Mouse (Mus musculus) intestine, embryonic 16.5 days (tissue): ENCODE results near the gene Eml3. TPM values are rescaled to one million over a fixed set of nuclear protein-coding genes. Genes with fewer than 3 reads are reported as not detected.

Source experiments
- ATAC-seq: fragments of 200-750 bp; cut with Nextera tagmentation; 2 replicates; pipeline ENCODE4 v1.8.0; 2017; ENCODE audit warnings: moderate TSS enrichment, moderate library complexity
- H3K27ac ChIP-seq: fragments of 300-500 bp; sonication (generic); 2 replicates; pipeline ENCODE4 v1.5.1; 2014; ENCODE audit warnings: mild to moderate bottlenecking, low read length
- H3K27me3 ChIP-seq: fragments of 300-500 bp; sonication (generic); replicated peaks from 2 replicates; pipeline ENCODE4 v1.6.1; 2014; ENCODE audit warnings: low read length, control low read depth, mixed read lengths; ENCODE audit not compliant: control insufficient read depth, insufficient read depth
- H3K36me3 ChIP-seq: fragments of 300-500 bp; sonication (generic); 2 replicates; pipeline ENCODE4 v1.6.1; 2014; ENCODE audit warnings: low read length, control low read depth; ENCODE audit not compliant: control insufficient read depth, insufficient read depth
- H3K4me1 ChIP-seq: fragments of 300-500 bp; sonication (generic); 2 replicates; pipeline ENCODE4 v1.6.1; 2014; ENCODE audit warnings: low read length, control low read depth, mixed read lengths; ENCODE audit not compliant: control insufficient read depth, insufficient read depth
- H3K4me2 ChIP-seq: fragments of 300-500 bp; sonication (generic); 2 replicates; pipeline ENCODE4 v1.6.1; 2014; ENCODE audit warnings: low read depth, low read length, control low read depth
- H3K4me3 ChIP-seq: fragments of 300-500 bp; sonication (generic); 2 replicates; pipeline ENCODE4 v1.5.1; 2014; ENCODE audit warnings: mild to moderate bottlenecking, low read length
- H3K9ac ChIP-seq: fragments of 300-500 bp; sonication (generic); 2 replicates; pipeline ENCODE4 v1.6.1; 2014; ENCODE audit warnings: low read depth, low read length
- H3K9me3 ChIP-seq: fragments of 300-500 bp; sonication (generic); 2 replicates; pipeline ENCODE4 v1.6.1; 2016; ENCODE audit warnings: low read length, control low read depth; ENCODE audit not compliant: control insufficient read depth
- WGBS: fragments of 180-500 bp; shearing (Covaris S2); extraction: QIAGEN DNeasy Blood & Tissue Kit; methylation state at CpG from one replicate; pipeline ENCODE4 v1.1.7; 2014; 5-methylcytosine and 5-hydroxymethylcytosine counted together
- polyA plus RNA-seq: library from polyadenylated mRNA; unstranded; fragments of >200 nt; fragmentation: Nextera tagmentation; extraction: Ambion mirVana; gene quantifications from 2 replicates; pipeline ENCODE4 v1.2.1, GENCODE M21; 2015

Gene Eml3
- polyA plus RNA-seq, result 22.6 and 23.5 TPM in 2 replicates

DNA sequence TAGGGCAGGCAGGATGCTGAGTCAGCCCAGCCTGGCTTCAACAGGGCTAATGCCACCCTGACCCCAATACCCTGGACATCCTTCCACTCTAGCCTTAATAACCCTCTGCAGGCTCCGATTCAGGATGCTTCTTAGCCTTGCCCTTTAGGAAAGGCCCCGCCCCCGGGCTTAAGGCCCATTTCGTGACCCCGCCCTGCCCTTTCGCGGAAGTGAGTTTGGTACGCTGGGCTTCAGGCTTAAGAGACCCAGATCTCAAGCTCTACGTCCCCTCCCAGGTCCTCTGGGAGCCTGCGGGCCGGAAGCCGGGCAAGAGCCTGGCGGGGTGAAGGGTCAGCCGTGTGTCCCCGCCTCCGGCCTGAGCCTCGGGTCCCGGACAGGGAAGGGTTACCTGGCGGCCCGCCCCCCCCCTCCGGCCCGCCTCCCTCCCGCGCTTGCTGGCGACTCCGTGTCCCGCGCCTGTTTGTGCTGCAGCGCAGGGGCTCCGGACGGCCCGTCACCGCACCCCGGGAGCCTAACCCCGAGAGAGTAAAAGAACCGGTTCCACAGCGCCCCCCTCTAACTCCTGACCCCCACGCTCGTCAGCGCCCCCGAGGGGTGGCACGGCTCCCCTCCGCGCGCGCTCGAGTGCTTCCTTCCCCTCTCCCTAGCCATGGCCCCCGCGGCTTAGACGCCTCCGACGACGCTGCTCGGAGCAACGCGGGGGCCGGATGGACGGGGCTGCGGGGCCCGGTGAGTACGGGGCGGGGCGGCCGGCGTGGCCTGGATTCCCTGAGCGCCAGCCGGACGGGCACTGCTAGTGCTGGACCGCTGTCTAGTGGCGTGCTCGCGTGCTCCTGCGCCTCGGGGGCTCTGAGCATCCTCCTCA, at the start of gene Eml3, which contains the start of gene Rom1:
Eml3 (plus strand) TSS at position 329 of the 865 bp plus-strand sequence.
Rom1 (minus strand) TSS at position 133 of the 865 bp plus-strand sequence.
- H3K27me3 ChIP-seq, result no peaks in the 10 kb centered on the region
- H3K9me3 ChIP-seq, result no peaks in the 10 kb centered on the region
- peaks cover 16% of the 10 kb centered on the region for H3K4me1 ChIP-seq
- H3K9ac ChIP-seq, result peak within 1 kb of the TSS; percentile 92
- WGBS, result under 1% methylated on average over 70 of the region's 74 CpGs
- H3K36me3 ChIP-seq, result peaks cover 14% of the 10 kb centered on the region
- peak within 1 kb of the TSS; percentile 84 for H3K4me2 ChIP-seq
- peak; percentile 87 for ATAC-seq
- peak within 1 kb of the TSS; percentile 85 for H3K4me3 ChIP-seq
- H3K27ac ChIP-seq, result peak within 1 kb of the TSS; percentile 78

DNA sequence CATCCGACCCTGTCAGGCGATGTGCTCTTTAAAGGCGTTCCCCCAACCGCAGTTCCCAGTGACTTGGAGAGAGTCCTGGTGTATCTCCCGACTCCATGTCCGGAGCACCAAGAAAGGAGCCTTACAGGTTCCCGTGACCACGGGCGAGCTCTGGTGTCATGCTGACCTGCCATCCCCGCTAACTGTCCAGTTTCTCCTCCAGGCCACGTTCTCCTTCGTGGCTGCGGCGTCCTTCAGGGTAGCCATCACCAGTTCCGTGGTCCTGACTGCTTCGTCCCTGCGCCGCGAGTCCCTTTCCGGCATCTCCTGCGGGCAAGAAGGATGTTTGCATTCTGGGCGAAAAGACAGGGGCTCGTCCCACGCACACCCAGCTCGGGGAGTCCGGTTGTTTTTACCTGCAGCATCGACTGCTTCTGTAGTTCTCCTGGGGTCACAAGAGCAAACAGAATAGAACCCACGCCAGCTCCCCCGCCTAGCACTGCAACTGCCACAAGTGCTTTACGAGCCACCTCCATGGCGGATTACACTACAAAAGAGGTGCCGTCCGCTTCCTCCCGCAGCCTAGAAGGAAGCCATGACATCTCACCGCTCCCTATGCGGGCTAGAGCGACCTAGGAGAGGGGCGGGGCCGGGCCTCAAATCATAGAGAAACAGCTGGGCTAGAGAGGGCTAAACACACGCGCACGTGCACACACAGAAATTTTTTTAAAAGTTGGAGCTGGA, 48.9 kb upstream of the Eml3 start, which contains the start of gene Uqcc3:
Uqcc3 (minus strand) TSS at position 613 of the 723 bp plus-strand sequence.
- WGBS, result under 1% methylated on average over 42 of the region's 42 CpGs
- H3K4me3 ChIP-seq, result peak within 1 kb of the TSS; percentile 85
- H3K36me3 ChIP-seq, result peaks cover 3% of the 10 kb centered on the region; the same call in 1 of the 2 replicates
- peak within 1 kb of the TSS; percentile 89 for H3K9ac ChIP-seq
- H3K9me3 ChIP-seq, result no peaks in the 10 kb centered on the region
- H3K27me3 ChIP-seq, result no peaks in the 10 kb centered on the region
- ATAC-seq, result peak; percentile 98
- H3K4me2 ChIP-seq, result peak within 1 kb of the TSS; percentile 85
- H3K27ac ChIP-seq, result peak within 1 kb of the TSS; percentile 86
- peaks cover 5% of the 10 kb centered on the region for H3K4me1 ChIP-seq

DNA sequence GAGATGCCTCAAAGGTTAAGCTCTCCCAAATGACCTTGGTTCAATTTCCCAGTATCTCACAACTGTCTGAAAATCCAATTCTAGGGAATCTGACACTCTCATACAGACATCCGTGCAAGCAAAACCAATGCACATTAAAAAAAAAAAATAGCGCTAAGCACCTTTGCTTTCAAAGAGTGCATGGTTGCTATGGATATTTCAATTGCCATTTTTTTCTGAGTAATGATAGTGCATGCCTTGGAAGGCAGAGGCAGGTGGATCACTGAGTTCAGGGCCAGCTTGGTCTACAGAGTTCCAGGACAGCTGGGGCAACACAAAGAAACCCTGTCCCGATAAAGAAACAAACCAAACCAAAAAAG, 48.3 kb upstream of the Eml3 start:
- peak overlapping the region; percentile 85 for H3K4me3 ChIP-seq
- H3K27ac ChIP-seq, result no peak overlapping the region
- no peaks in the 10 kb centered on the region for H3K9me3 ChIP-seq
- peak overlapping the region; percentile 89 for H3K9ac ChIP-seq
- WGBS, result 15% methylated on average over 3 of the region's 3 CpGs
- H3K4me1 ChIP-seq, result peaks cover 5% of the 10 kb centered on the region
- ATAC-seq, result 0 out of 2 replicates have a peak, but pooled peaks have one; percentile 2
- 0 out of 2 replicates have a peak, but pooled peaks cover 2% of the 10 kb centered on the region for H3K36me3 ChIP-seq
- H3K27me3 ChIP-seq, result no peaks in the 10 kb centered on the region
- H3K4me2 ChIP-seq, result peak overlapping the region; percentile 85

DNA sequence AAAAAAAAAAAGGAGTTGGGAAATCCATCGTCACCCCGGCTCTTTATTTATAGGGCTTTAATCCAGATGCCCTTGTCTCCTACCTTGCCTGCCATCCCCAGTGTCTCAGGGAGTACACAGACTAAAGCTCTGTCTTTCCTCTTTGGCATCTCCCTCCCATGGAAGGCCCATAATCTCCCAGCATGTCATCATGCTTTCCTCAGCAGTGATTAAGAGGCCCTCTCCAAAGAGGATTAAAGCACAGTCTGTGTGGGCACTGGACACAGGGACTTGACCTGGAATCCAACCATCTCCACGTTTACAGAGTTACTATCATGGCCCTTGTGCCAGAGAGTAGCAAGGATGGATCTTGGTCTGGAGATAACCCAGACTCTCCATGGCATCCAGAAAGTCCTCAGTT, 45.7 kb upstream of the Eml3 start, which contains the start of the genes Lbhd1 and Gm49403:
Lbhd1 (plus strand) TSS at position 117 of the 400 bp plus-strand sequence.
Gm49403 (plus strand) TSS at position 315 of the 400 bp plus-strand sequence.
- peaks cover 10% of the 10 kb centered on the region for H3K4me1 ChIP-seq
- 84% methylated on average over 3 of the region's 3 CpGs for WGBS
- no peak within 1 kb of the TSS for H3K27ac ChIP-seq
- no peak within 1 kb of the TSS for H3K4me3 ChIP-seq
- no peaks in the 10 kb centered on the region for H3K27me3 ChIP-seq
- H3K9me3 ChIP-seq, result no peaks in the 10 kb centered on the region
- H3K4me2 ChIP-seq, result no peak within 1 kb of the TSS
- H3K9ac ChIP-seq, result no peak within 1 kb of the TSS
- no peak for ATAC-seq
- no peaks in the 10 kb centered on the region for H3K36me3 ChIP-seq

DNA sequence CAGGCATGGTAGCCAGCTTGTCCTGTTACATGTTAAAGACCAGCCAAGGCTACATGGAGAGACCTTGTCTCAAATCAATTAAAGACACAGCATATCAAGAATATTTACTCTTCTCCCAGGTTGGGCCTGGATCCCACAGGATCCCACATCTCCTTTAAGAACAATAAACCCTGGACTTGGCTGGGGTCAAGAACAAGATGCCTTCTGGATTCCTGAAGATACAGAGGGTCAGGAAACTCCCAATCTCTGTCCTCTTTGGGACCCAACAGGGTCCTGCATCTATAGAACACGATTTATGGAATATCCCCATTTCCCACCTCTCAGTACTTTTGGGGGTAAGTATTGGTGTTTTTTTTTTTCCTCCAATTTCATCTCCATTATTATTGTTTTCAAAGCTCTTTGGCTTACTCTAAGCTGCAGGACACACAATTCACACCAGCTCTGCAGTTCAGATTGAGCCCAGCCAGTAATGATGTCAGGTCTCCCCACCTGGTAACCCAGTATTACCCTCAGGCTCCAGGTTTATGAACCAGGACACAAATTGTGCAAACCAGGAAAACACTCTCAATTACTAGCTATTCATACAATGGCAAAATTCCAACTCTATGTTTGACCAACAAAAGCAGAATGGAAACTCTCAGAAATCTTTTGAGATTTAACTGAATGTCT, 42.3 kb upstream of the Eml3 start:
- Histone ChIP-seq H3K9ac (peak overlapping the region; percentile 81; the same call in 1 of the 2 replicates), H3K9me3 (no peaks in the 10 kb centered on the region), H3K4me3 (no peak overlapping the region; the same call in 1 of the 2 replicates), H3K27ac (peak overlapping the region; percentile 79; the same call in 1 of the 2 replicates), H3K4me2 (no peak overlapping the region), H3K4me1 (peaks cover 5% of the 10 kb centered on the region; the same call in 1 of the 2 replicates), H3K27me3 (no peaks in the 10 kb centered on the region), H3K36me3 (peaks cover 4% of the 10 kb centered on the region)
- no peak for ATAC-seq
- WGBS, result 53% methylated on average over 1 of the region's 1 CpGs

DNA sequence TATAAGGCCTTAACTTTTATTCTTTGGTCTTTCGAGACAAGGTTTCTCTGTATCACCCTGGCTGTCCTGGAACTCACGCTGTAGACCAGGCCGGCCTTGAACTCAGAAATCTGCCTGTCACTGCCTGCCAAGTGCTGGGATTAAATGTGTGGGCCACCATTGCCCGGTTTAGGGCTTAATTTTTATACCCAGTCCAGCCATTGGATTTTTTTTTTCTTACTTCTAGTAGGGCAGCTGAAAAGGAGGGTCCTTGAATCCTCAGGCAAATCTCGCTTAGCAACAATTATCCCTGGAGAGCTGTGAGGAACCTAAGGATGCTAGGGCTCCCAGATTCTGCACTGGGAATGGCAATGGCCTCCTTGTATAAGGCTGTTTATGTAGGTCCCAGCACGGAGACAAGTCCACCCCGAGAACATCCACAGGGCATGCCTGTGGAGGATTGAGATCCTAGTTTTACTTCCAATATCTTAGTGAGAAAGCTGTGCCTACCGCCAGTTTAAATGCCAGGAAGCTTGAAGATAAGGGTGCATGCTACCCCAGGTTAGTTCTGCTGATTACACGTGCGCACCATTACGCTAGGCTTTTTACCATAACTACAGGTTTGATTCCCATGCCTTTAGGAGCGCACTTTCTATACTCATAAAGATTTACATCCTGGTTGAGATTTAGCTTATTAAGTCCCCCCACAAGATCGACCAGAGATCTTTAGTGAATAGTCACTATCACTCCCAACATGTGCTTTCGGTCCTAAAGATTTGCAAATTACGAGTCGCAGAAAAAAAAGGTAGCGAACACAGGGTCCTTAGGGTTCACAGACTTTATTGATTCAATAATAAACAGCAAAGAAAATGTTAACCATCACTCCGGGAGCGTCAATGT, 41.5 kb upstream of the Eml3 start:
- peak overlapping the region; percentile 79 for H3K27ac ChIP-seq
- peak overlapping the region; percentile 70 for H3K4me3 ChIP-seq
- 15% methylated on average over 19 of the region's 19 CpGs for WGBS
- H3K9me3 ChIP-seq, result no peaks in the 10 kb centered on the region
- peaks cover 10% of the 10 kb centered on the region; the same call in 1 of the 2 replicates for H3K4me1 ChIP-seq
- H3K27me3 ChIP-seq, result no peaks in the 10 kb centered on the region
- peaks cover 4% of the 10 kb centered on the region for H3K36me3 ChIP-seq
- peak overlapping the region; percentile 75 for H3K4me2 ChIP-seq
- peak overlapping the region; percentile 81 for H3K9ac ChIP-seq
- ATAC-seq, result no peak

DNA sequence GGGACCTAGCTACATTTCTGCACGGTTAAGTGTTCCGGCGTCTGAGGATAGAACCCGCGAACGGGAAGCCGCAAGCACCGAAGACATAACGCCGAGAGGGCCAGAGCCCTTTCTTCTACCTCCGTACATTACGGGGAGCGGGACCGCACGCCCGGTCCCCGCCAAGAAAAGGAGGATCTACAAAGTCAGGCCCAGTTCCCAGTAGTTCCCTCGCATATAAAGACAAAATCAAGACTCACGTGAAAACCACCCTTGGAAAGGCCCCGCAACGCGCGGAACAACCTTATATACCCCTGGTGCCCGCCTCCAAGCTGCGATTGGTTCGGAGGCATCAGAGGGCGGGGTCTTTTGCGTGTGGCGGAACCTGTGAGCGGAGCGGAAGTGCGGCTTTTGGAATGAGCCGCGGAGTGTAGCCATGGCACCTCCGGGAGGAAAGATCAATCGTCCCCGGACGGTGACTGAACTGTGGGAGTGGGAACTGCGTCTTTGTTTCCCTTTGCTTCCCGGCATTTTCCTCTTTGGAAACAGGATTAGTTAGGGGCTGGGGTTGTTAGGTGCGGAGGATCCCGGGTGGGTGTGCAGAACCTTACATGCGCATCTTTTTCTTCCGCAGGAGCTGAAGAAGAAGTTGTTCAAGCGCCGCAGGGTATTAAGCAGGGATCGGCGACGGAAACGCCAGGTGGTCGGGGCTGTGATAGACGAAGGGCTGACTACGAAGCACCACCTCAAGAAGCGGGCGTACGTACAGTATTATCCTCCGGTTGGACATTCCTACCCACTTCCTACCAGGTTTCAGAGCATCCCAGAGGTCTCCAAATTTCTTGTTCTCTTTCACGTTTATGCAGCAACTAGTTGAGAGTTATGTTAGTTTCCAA, 40.6 kb upstream of the Eml3 start, which contains the start of the genes 1810009A15Rik and Gm49416:
1810009A15Rik (plus strand) TSS at position 343 of the 875 bp plus-strand sequence.
Gm49416 (plus strand) TSS at position 416 of the 875 bp plus-strand sequence.
- under 1% methylated on average over 58 of the region's 58 CpGs for WGBS
- Histone ChIP-seq H3K4me3 (peak within 1 kb of the TSS; percentile 70), H3K9ac (peak within 1 kb of the TSS; percentile 81), H3K4me1 (peaks cover 10% of the 10 kb centered on the region; the same call in 1 of the 2 replicates), H3K27me3 (no peaks in the 10 kb centered on the region), H3K36me3 (peaks cover 4% of the 10 kb centered on the region), H3K4me2 (peak within 1 kb of the TSS; percentile 75), H3K9me3 (no peaks in the 10 kb centered on the region), H3K27ac (peak within 1 kb of the TSS; percentile 89)
- ATAC-seq, result peak; percentile 94
